Mouse (Mus musculus) layer of hippocampus, adult 8-10 months (tissue): ENCODE data around the gene Pdzd3. TPM values are rescaled to one million over a fixed set of nuclear protein-coding genes. Genes with fewer than 3 reads are reported as not detected.
A peak's percentile ranks its signal among the peaks of the same experiment; 100 is the strongest.

Experiments used
- DNase-seq, 2 experiments: peaks; one replicate each; pipeline ENCODE4 v3.0.0; 2022; ENCODE audit warnings: low spot score in 2 of 2
- total RNA-seq, 4 experiments: library from RNA; stranded (reverse); gene quantifications; 2 replicates each; pipeline ENCODE4 v1.2.4; 2022

Pdzd3 gene
- total RNA-seq, 4 experiments from 2014 or later, result 0.49 to 2.0 (median 1.1) TPM

DNA sequence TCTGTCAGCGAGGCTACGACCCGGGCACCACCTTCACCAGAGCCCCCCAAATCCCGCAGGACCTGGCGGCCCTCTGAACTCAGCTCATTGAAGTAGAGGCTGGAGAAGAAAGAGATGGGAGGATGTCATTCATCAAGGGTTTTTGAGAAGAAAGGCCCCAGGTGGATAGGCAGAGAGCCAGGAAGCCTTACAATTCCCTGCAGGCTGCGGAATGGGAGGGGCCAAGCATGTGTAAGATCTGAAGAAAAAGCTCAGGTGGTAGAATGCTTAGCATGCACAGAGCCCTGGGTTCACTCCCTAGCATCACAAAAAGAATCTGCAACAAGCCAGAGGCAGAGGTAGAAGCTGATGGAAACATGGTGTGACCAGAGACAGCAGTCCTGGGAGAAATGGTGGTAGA, 2.2 kb upstream of the Pdzd3 start:
- no peak for DNase-seq

DNA sequence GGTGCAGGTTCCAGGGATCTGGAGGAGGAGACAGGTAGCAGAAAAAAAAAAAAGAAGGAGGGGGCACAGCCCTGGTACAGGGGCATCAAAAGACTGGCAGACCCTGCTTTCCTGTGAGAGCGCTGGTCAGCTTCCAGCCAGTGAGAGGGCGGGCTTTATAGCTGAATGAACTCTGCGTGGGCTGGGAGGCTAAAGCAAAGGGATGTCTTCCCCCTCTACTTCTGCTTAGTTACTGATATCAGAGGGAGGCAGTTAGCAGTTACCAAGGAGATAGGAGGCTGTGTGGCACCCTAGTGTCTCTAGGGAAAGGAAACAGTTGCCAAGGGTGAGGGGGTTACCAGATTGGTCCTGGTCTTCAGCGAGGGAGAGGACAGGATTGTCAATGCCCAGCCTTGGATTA, 826 bp downstream of the Pdzd3 start:
- no peak for DNase-seq

DNA sequence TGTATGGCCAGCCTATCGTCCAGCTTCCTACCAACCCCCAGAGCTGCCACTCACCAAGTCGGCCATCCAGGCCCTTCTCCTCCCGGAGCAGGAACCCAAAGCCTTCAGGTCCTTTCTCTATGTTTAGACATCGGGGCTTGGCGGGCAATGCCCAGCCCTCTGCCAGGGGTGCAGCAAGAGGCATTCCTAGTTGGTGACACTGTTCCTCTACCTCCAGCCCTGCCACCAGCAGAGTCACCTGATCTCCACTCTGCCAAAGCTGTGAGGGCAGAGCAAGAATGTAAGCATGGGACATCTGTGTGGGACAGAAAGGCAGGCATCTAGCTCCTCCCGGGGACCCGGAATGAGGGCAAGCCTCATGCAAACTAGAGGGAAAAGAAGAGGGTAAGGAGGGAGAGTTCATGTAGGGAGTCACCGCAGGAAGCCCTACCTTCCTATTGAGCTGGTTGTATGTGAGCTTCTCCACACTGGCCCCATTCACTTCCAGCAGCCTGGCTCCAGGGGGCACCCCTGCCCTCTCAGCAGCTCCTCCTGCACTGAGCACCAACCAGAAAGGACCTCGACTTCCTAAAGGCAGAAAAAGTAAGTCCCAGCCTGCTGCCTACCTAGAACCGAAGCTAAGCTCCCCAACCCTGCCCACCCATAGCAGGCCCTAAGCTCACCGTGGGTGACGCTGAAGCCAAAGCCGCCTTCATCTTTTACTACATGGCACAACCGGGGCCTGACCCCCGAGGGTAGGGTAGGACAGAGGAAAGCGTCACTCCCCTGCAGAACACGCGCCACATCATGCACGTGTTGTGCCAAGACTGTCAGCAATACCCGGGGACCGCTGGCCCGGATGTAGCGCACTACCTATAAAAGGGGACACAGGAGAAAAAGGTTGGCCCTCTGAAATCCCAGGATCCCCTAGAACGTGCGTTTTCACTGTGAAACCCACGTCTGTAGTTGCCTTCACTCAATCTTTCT, 1.8 kb downstream of the Pdzd3 start:
- peak; percentile 63 to 69 for DNase-seq

DNA sequence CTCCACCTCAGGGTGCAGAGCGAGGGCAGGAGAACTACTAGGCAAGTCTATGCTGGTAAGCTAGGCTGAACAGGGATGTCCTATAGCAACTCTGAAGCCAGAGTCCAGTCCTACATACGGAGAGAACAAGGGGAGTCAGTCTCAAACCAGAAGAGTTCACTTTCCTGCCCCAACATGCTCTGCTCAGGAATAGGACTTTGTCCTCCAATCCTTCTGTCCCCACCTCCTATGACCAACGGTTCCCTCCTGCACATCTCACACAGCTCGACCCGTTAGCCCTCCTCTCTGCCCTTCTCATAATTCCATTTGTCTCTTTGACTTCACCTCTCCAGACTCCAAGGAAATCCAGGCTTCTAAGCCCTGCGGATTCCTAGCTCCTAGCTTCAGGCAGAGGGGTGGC, 3.4 kb downstream of the Pdzd3 start:
- no peak for DNase-seq

DNA sequence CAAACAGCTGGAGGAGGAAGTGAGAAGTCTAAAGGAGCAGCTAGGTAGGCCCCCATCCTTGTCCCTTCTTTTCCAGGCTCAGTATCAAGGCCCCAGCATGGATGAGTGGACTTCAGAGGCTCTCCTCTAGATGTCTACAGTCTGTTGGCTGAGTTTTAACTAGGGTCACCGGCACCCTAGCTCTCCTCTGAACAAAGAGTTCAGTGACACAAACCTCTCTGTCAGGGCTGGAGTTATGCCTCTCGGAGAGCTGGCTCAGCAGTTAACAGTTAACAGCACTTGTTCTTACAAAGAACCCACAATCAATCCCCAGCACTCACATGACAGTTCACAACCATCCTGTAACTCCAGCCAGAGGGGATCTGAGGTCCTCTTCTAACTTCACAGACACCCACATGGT, 7.7 kb downstream of the Pdzd3 start:
- DNase-seq, result no peak

DNA sequence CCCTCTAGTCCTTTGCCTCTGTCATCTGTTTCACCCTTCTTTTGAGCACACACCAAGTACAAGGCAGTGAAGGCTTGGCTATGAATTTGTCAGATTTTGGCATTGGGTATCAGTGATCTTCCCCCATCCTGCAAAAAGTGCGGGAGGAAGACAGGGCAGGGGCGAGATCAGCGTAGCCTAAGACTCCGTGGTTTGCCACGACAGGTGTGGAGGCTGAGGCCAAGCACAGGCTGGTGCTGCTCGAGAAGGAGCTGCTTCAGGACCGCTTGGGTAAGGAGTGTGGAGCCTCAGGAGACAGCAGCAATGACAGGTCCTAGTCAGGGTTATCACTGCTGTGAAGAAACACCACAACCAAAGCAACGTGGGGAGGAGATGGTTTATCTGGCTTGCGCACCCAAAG, 9.9 kb downstream of the Pdzd3 start:
- no peak for DNase-seq

DNA sequence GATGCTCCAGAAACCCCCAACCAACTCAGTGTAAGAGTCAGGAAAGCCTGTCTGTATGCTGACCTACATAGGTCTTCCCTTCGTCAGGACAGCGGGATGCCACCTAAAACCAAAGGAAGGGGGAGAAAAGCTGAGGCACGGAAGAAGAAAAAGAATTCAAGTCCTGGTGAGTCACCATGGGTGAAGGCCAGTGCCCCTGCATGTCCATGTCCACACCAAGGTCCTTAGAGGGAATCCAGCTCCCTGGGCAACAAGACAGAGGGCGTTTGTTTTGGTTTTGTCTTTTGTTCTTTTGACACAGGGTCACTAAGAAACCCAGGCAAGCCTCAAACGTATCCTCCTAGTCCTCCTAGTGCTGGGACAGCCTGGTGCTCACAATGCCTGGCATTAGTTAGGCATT, 10.4 kb downstream of the Pdzd3 start:
- DNase-seq, result no peak

DNA sequence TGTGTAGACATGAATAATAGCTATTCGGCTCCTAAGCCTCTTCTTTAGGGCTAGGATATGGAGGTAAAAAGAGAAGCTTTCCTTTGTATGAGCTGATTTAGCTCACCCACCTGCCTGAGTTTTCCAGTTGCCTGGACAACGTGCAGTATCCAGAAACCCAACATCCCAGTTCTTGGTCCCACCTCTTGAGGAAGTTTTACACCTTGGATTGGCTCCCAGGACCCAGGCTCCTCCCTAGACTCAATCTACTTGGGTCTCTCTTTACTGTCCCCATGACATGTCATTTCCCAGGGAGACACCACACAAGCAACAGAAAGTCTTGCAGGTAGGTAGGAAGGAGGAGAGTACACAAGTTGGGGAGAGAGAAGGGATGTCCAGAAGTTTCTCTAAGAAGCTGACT, 10.9 kb downstream of the Pdzd3 start, which contains the start of gene Ccdc153:
Gene Ccdc153 (plus strand): TSS at position 278 of the 400 bp plus-strand sequence.
- DNase-seq, result no peak

DNA sequence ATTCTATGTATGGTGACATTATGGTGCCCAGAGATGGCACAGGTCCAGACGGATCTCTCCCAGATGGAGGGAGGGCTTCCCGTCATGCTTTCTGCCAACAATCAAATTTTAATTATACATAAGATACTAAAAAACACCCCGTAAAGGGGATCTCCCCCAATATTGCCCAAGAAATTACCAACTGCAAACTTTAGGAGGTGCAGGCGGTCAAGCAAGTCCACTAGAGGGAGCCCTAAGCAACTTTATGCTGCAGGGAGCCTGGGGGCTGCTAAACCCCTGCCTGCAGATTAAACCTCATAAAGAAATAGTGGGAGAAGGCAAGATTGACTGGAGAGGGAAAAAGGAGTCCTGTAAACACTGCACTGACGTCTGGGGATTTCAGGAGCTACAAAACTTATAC, 11.8 kb downstream of the Pdzd3 start:
- DNase-seq, result no peak

DNA sequence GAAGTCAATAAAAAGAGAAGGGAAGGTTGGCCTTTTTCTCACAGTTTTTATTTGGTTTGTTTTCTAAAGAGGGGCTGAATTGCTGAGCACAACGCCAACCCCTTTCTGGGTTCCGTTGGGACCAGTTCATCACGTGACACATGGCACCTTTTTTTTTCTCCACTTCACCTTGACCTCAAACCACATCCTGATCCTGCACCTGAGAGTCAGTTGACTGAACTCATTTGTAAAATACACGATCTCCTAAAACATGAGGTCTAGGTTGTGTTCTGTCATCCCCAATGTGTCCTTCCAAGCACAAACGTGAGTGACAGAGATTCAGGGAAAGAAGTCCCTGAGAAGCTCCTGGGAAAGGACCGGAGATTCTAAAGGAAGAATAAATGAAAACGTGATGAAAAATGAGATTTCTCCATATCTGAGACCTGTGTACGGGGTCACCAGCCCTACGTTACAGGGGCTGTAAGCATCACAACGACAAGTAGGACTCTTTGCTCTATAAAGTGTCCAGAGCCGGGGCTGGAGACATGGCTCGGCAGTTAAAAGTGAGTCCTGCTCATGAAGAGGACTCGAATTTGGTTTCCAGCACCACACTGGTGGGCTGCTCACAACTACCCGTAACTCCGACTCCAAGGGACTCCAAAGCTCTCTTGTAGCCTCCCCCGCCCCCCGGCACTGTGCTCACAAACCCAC, 12.6 kb downstream of the Pdzd3 start:
- DNase-seq, result no peak

DNA sequence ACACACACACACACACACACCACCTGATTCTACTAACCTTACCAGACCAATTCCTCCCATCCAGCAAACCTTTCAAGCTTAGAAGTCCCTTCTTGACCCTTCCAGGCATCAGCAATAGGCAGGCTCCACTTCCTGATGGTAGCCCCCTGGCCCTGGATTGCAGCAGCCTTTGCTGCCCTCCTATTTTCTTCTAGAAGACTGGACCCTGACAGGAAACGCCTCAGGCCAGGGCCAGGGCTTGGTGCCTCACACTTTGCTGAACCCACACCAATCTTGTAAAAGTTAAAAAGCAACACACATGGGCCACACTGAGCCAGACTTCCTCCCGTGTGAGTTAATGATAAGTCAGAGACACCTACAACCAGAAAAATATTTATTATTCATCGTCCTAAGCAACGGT, 14.1 kb downstream of the Pdzd3 start:
- no peak for DNase-seq

DNA sequence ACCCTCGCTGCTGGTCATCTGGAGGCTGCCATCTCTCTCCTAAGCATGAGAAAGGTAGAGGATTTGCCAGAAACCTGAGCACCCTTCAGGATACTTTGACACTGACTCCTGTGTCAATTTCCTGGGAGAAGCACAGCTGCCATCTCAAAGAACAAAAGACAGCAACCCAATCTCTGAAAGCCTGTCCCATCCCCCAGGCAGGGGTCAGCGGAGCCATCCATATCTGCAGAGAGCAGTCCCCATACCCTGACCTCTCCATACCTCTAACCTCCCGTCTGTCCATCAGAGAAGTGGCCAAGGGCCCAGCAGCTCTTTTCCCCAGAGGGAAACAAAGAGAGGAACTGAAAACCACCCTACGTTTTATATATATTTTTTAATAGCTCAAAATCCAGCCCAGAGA, 14.7 kb downstream of the Pdzd3 start:
- DNase-seq, result no peak

DNA sequence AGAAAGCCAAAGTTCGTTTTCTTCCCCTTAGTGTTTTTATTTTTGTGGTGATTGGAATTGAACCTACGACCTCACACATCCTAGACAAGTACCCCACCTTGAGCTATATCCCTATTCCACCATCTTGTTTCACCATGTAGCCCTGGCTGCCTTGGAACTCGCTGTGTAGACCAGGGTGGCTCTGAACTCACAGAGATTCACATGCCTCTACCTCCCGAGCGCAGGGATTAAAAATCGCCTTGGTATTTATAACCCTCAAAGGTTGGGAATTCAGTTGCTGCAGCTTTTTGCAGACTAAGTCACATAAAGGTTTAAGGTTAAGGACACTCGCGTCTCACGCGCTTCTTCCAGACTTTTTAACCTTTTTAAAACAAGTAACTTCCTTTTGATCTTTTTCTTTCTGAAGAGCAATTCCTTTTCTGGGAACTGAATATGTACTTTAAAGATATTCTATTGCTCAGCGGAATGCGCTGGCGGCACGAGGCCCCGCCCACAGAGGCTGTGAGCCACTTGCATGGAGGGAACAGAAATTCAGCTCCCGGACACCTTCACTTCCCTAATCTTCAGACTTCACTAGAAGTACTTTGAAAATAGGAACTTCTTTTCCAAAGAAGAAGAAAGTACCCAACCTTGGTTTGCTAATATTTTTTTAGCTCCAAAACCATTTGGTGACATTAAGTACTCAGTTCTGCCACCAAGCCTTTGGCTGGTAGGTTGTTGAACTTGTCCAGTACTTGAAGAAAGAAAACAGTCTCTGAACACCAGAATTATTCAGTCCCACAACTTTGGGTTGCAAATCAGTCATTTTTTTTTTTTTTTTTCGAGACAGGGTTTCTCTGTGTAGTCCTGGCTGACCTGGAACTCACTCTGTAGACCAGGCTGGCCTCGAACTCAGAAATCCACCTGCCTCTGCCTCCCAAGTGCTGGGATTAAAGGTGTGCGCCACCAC, 16.5 kb downstream of the Pdzd3 start:
- DNase-seq, result no peak

DNA sequence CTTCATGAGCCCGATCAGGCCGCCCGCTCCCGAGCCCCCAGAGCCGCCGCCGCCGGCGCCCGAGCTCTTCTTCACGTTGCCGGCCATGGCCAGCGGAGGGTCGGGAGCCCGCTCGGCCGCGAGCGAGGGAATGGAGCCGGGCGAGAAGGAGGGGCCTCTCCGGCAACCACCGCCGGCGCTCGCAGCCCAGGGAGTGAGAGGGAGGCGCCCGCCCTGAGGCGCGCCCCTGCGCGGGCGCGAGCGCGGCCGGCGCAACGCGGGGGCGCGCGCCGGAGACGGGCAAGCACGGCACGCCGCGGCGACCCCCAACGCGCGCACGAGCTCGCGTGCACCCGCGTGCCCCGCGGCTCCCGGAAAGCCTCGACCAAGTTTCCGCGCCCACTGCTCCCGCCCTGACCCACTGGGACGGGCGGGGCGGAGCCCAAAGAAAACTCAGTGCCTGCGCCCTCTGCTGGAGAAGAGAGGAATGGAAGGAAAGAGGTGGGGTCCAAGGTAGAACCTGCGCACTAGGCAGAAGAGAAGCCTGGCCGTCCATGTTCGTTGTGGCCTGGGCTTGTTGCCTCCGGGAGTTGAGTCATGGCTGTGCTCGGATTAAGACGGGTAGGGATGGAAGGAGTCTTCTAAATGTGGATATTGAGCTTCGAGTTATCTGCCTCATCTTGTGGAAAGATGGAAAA, 17.3 kb downstream of the Pdzd3 start, which contains the start of gene Cbl:
Gene Cbl (minus strand): TSS at position 248 of the 677 bp plus-strand sequence.
- peak; percentile 98 to 100 for DNase-seq

DNA sequence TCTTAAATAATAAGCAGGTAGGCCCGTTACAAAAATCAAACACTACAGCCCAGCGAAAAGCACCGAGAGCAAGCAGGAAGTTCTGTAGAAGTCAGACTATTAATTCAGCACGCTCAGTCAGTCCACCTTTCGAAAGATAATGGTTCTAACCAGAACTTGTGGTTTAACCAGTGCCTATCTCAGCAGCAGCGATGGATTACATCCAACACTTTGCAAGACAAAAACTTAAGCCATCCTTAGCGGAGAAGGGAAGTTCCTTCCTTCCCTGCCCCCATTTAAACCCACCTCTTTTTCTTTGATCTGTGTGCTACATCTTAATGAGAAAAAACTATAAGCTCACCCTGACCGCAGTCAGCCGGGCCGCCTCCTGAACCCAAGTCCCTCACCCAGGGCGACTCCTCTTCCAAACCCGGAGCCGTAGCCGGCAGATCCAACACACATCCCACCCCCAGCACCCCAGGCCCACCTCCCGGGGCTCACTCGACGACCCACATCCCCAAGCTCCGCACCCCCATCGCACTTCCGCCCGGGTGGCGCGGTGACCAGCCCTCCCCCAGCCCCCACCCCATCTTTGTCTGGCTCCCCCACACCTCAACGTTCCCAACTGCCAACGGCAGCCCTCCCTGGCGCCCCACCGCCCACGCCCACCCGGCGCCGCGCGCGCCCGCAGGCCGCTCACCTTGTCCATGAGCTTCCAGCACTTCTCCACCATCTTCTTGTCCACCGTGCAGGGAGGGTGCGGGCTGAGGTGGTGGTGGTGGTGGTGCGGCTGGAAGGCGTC, 18.1 kb downstream of the Pdzd3 start:
- peak in 1 of 2 experiments; percentile 61 for DNase-seq

DNA sequence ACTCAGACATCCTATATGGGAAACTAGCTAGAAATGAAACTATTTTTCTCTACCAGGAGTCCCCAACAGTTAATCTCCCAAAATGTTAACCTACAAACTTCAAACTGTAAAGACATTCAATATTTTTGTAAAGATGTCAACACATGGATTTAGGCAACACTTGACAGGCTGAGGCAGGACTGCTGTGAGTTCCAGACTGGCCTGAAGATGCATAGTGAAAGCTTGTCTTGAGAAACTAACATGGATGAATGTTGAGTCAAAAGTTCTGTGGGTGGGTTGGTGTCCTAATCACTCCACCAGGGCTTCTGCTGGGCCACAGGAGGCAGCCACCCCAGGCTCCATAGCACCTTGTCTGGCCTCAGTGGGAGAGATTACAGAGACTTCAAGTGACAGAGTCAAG, 19.7 kb downstream of the Pdzd3 start:
- no peak for DNase-seq

DNA sequence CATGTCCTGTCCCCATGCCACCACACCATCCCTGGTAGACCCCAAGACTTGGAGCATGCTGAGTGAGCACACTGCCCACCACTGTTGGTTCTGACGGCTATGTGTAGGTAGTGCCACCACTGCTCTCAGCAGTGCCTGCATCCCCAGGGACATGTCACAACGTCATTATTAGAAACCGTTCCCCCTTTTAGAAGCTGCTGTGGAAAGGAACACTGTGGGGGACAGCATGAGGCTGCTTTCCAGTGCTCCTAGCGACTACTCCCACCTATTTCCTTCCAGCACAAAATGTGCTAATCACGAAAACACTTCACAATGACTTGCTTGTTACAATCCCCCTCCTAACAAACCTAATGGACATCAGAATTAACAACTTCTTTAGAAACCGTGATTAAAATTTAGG, 25.3 kb downstream of the Pdzd3 start:
- DNase-seq, result no peak

DNA sequence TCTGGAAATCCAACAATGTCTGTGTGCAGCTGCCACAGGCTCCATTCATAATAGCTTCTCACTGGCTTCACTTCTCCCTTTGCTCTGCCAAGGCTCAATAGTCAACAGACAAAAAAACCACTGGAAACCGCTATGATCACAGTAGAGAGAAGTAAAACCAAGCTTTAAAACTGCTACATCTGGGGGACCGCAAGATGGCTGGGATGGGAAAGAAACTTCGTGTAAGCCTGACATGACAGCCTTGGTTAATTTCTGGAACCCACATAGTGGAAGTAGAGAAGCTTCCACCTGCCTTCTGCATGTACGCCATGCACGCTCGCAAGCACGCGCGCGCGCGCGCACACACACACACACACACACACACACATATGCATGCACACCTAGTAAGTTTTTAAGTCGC, 37.7 kb downstream of the Pdzd3 start:
- DNase-seq, result no peak

DNA sequence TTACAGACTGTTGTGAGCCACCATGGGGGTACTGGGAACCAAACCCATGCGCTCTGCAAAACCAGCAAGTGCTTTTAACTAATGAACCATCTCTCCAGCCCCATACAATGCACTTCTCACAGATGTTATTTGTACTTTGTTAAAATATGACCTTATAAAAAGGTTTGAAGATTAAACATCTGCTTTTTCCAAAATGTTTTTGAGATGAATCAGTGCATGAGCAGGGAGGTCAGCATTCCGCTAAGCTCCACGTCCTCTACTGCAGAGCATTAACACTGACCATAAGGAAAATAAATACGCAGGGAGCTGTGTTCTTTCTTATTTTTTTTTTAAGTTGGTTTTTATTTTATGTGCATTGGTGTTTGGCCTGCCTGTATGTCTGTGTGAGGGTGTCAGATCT, 38.9 kb downstream of the Pdzd3 start:
- no peak for DNase-seq

DNA sequence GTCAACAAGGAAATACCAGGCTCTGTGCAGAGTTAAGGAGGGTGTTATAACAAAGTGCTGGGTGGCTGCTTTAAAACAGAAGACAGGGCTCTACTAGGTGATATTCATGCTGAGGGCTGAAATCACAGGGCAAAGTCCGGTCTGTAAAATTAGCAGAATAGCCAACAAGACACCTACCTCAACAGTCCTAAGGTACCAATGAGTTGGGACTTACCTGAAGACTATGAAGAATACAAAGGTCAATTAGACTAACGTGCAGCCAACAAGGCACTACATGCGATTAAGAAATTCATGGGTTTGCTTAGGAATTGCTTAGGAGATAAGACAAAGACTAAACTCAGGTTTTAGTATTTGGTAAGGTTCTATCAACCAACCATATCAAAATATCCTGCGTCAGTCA, 41.9 kb downstream of the Pdzd3 start:
- no peak for DNase-seq
